Mouse (Mus musculus) CH12.LX (cell line): Measurements from ENCODE around the gene Cyb561a3. TPM values are rescaled to one million over a fixed set of nuclear protein-coding genes. Genes with fewer than 3 reads are reported as not detected.

Experiments used
- DNase-seq: peaks from one replicate; pipeline ENCODE4 v3.0.0-alpha.2; 2013; ENCODE audit errors: extremely low read depth
- H3K27ac ChIP-seq: 2 replicates; pipeline ENCODE4 v1.5.1; 2012; ENCODE audit warnings: low read depth, mild to moderate bottlenecking, control low read depth, moderate library complexity; ENCODE audit not compliant: insufficient read depth
- H3K27me3 ChIP-seq: replicated peaks from 2 replicates; pipeline ENCODE3; 2012; ENCODE audit warnings: inconsistent platforms
- H3K36me3 ChIP-seq, 2 experiments: replicated peaks in 1 of 2; 2 replicates each; pipeline versions ENCODE3 to v1.6.1; 2012; ENCODE audit warnings: inconsistent platforms in 1 of 2, low read length in 1 of 2, mild to moderate bottlenecking in 1 of 2, mixed read lengths in 1 of 2, moderate library complexity in 1 of 2; ENCODE audit not compliant: control insufficient read depth in 1 of 2, insufficient read depth in 1 of 2
- H3K4me1 ChIP-seq, 2 experiments: 2 replicates each; pipeline ENCODE4 v1.6.1; 2012; ENCODE audit warnings: inconsistent platforms in 1 of 2, moderate library complexity in 1 of 2; ENCODE audit not compliant: insufficient read depth in 2 of 2, control insufficient read depth in 1 of 2
- H3K4me2 ChIP-seq: 2 replicates; pipeline ENCODE4 v1.6.1; 2012; ENCODE audit warnings: low read depth, mild to moderate bottlenecking, control low read depth; ENCODE audit not compliant: poor library complexity, insufficient read depth, severe bottlenecking
- H3K4me3 ChIP-seq, 3 experiments: fragments of 150-350 bp in 1 of 3; sonication (generic) in 1 of 3; replicated peaks in 1 of 3; 2 replicates each; pipeline versions ENCODE3 to v1.5.1; 2011 to 2012; ENCODE audit warnings: low read depth in 2 of 3, low read length in 2 of 3, mild to moderate bottlenecking in 2 of 3, moderate library complexity in 2 of 3, control low read depth in 1 of 3, improper control_type of control experiment in 1 of 3, inconsistent platforms in 1 of 3, mixed read lengths in 1 of 3; ENCODE audit not compliant: poor library complexity in 1 of 3
- H3K79me2 ChIP-seq: replicated peaks from 2 replicates; pipeline ENCODE4 v1.6.1; 2012; ENCODE audit warnings: mild to moderate bottlenecking, moderate library complexity; ENCODE audit not compliant: control insufficient read depth, poor library complexity, insufficient read depth, severe bottlenecking; ENCODE audit errors: extremely low read depth
- H3K9ac ChIP-seq: 2 replicates; pipeline ENCODE4 v1.6.1; 2012; ENCODE audit warnings: low read depth, mild to moderate bottlenecking, control low read depth, moderate library complexity; ENCODE audit not compliant: insufficient read depth
- H3K9me3 ChIP-seq: replicated peaks from 2 replicates; pipeline ENCODE3; 2012; ENCODE audit warnings: low read length, inconsistent platforms, mixed read lengths
- CHD1 ChIP-seq: IDR thresholded peaks from 2 replicates; pipeline ENCODE4 v1.6.1; 2012; ENCODE audit warnings: low read depth, low read length, improper control_type of control experiment, inconsistent platforms
- CHD2 ChIP-seq: IDR thresholded peaks from 2 replicates; pipeline ENCODE4 v1.6.1; 2011; ENCODE audit warnings: low read length, improper control_type of control experiment
- CTCF ChIP-seq, 2 experiments: IDR thresholded peaks in 1 of 2; conservative IDR thresholded peaks in 1 of 2; 2 replicates each; pipeline ENCODE4 v1.5.1; 2011 to 2012; ENCODE audit warnings: low read depth in 2 of 2, low read length in 2 of 2, improper control_type of control experiment in 1 of 2, inconsistent platforms in 1 of 2, mild to moderate bottlenecking in 1 of 2, moderate library complexity in 1 of 2
- ELF1 ChIP-seq: IDR thresholded peaks from 2 replicates; pipeline ENCODE4 v1.6.1; 2014; ENCODE audit warnings: low read depth, mild to moderate bottlenecking, inconsistent platforms, low read length, improper control_type of control experiment
- EP300 ChIP-seq: IDR thresholded peaks from 2 replicates; pipeline ENCODE4 v1.6.1; 2011; ENCODE audit warnings: low read length, improper control_type of control experiment
- ETS1 ChIP-seq: conservative IDR thresholded peaks from 2 replicates; pipeline ENCODE4 v1.6.1; 2012; ENCODE audit warnings: low read depth, mild to moderate bottlenecking, inconsistent platforms, low read length, improper control_type of control experiment, moderate library complexity
- GABPA ChIP-seq: IDR thresholded peaks from 2 replicates; pipeline ENCODE4 v1.6.1; 2012; ENCODE audit warnings: low read depth, low read length, improper control_type of control experiment, inconsistent platforms; ENCODE audit not compliant: insufficient replicate concordance
- HCFC1 ChIP-seq: IDR thresholded peaks from 2 replicates; pipeline ENCODE4 v1.6.1; 2012; ENCODE audit warnings: low read depth, mild to moderate bottlenecking, inconsistent platforms, low read length, improper control_type of control experiment
- IRF4 ChIP-seq: IDR thresholded peaks from 2 replicates; pipeline ENCODE4 v1.6.1; 2014; ENCODE audit warnings: low read depth, mild to moderate bottlenecking, inconsistent platforms, low read length, improper control_type of control experiment
- JUN ChIP-seq: IDR thresholded peaks from 2 replicates; pipeline ENCODE4 v1.6.1; 2011; ENCODE audit warnings: low read depth, mild to moderate bottlenecking, low read length, improper control_type of control experiment, moderate library complexity; ENCODE audit not compliant: insufficient read depth
- JUND ChIP-seq: conservative IDR thresholded peaks from 2 replicates; pipeline ENCODE4 v1.6.1; 2011; ENCODE audit warnings: low read depth, low read length, improper control_type of control experiment
- KAT2A ChIP-seq: IDR thresholded peaks from 2 replicates; pipeline ENCODE4 v1.6.1; 2012; ENCODE audit warnings: low read length, improper control_type of control experiment, inconsistent platforms; ENCODE audit not compliant: insufficient replicate concordance
- MAFK ChIP-seq: IDR thresholded peaks from 2 replicates; pipeline ENCODE4 v1.6.1; 2011; ENCODE audit warnings: low read length, improper control_type of control experiment; ENCODE audit not compliant: insufficient replicate concordance
- MAX ChIP-seq: IDR thresholded peaks from 2 replicates; pipeline ENCODE4 v1.6.1; 2011; ENCODE audit warnings: low read length, improper control_type of control experiment
- MAZ ChIP-seq: IDR thresholded peaks from 2 replicates; pipeline ENCODE4 v1.6.1; 2012; ENCODE audit warnings: low read depth, mild to moderate bottlenecking, inconsistent platforms, low read length, improper control_type of control experiment, moderate library complexity
- MEF2A ChIP-seq: IDR thresholded peaks from 2 replicates; pipeline ENCODE4 v1.6.1; 2014; ENCODE audit warnings: low read depth, mild to moderate bottlenecking, inconsistent platforms, low read length, improper control_type of control experiment, borderline replicate concordance
- MYC ChIP-seq: IDR thresholded peaks from 2 replicates; pipeline ENCODE4 v1.6.1; 2011; ENCODE audit warnings: low read depth, mild to moderate bottlenecking, improper control_type of control experiment, low read length
- NELFE ChIP-seq: IDR thresholded peaks from 2 replicates; pipeline ENCODE4 v1.6.1; 2011; ENCODE audit warnings: low read depth, low read length, improper control_type of control experiment
- PAX5 ChIP-seq: IDR thresholded peaks from 2 replicates; pipeline ENCODE4 v1.6.1; 2012; ENCODE audit warnings: low read length, inconsistent platforms, mixed read lengths
- POLR2A ChIP-seq: IDR thresholded peaks from 2 replicates; pipeline ENCODE4 v1.6.1; 2011; ENCODE audit warnings: low read depth, mild to moderate bottlenecking, improper control_type of control experiment, low read length
- POLR2AphosphoS2 ChIP-seq: IDR thresholded peaks from 2 replicates; pipeline ENCODE4 v1.6.1; 2011; ENCODE audit warnings: low read depth, low read length, improper control_type of control experiment
- RAD21 ChIP-seq: IDR thresholded peaks from 2 replicates; pipeline ENCODE4 v1.6.1; 2011; ENCODE audit warnings: low read depth, mild to moderate bottlenecking, low read length, improper control_type of control experiment, moderate library complexity
- RCOR1 ChIP-seq: conservative IDR thresholded peaks from 2 replicates; pipeline ENCODE4 v1.6.1; 2012; ENCODE audit warnings: low read depth, mild to moderate bottlenecking, inconsistent platforms, low read length, improper control_type of control experiment
- SIN3A ChIP-seq: IDR thresholded peaks from 2 replicates; pipeline ENCODE4 v1.6.1; 2012; ENCODE audit warnings: low read length, improper control_type of control experiment, inconsistent platforms
- SMC3 ChIP-seq: IDR thresholded peaks from 2 replicates; pipeline ENCODE4 v1.6.1; 2011; ENCODE audit warnings: low read depth, low read length, improper control_type of control experiment
- TBP ChIP-seq: conservative IDR thresholded peaks from 2 replicates; pipeline ENCODE4 v1.6.1; 2011; ENCODE audit warnings: low read depth, low read length, improper control_type of control experiment
- UBTF ChIP-seq: IDR thresholded peaks from 2 replicates; pipeline ENCODE4 v1.6.1; 2012; ENCODE audit warnings: low read depth, mild to moderate bottlenecking, inconsistent platforms, low read length, improper control_type of control experiment, moderate library complexity
- USF1 ChIP-seq: IDR thresholded peaks from 2 replicates; pipeline ENCODE4 v1.6.1; 2014; ENCODE audit warnings: low read depth, mild to moderate bottlenecking, inconsistent platforms, low read length, improper control_type of control experiment
- USF2 ChIP-seq: conservative IDR thresholded peaks from 2 replicates; pipeline ENCODE4 v1.6.1; 2011; ENCODE audit warnings: low read depth, low read length, improper control_type of control experiment
- ZC3H11A ChIP-seq: IDR thresholded peaks from 2 replicates; pipeline ENCODE4 v1.6.1; 2012; ENCODE audit warnings: low read depth, mild to moderate bottlenecking, inconsistent platforms, low read length, improper control_type of control experiment
- ZKSCAN1 ChIP-seq: IDR thresholded peaks from 2 replicates; pipeline ENCODE4 v1.6.1; 2012; ENCODE audit warnings: low read depth, inconsistent platforms, low read length, improper control_type of control experiment, borderline replicate concordance
- ZMIZ1 ChIP-seq: IDR thresholded peaks from 2 replicates; pipeline ENCODE4 v1.6.1; 2012; ENCODE audit warnings: low read depth, mild to moderate bottlenecking, inconsistent platforms, low read length, improper control_type of control experiment
- ZNF384 ChIP-seq: IDR thresholded peaks from 2 replicates; pipeline ENCODE4 v1.6.1; 2012; ENCODE audit warnings: low read depth, low read length, improper control_type of control experiment, inconsistent platforms
- dilution Hi-C: fragments of 300-500 bp; cut with MboI; formaldehyde crosslinking; loops from 2 replicates; pipeline ENCODE4 v1.14.3; 2020; ENCODE audit warnings: low sequenced_read_pairs; ENCODE audit not compliant: extremely low pct_unique_long_range_greater_than_20kb, extremely low pct_ligation_motif_present
- in situ Hi-C: fragments of 300-500 bp; cut with MboI; formaldehyde crosslinking; loops from 3 replicates; pipeline ENCODE4 v1.14.3; 2019; ENCODE audit warnings: low sequenced_read_pairs, low pct_ligation_motif_present, low pct_unique_long_range_greater_than_20kb, mixed read lengths
- polyA plus RNA-seq: library from polyadenylated mRNA; unstranded; fragments of >175 nt; gene quantifications from 2 replicates; pipeline ENCODE4 v1.2.1, GENCODE M21; 2012; ENCODE audit warnings: low read depth; ENCODE audit not compliant: insufficient read length
- total RNA-seq, 2 experiments: library from RNA; depleted of rRNA; stranded (reverse); fragments of 300-350 nt in 1 of 2; fragments of >200 nt in 1 of 2; gene quantifications; 2 replicates each; pipeline ENCODE4 v1.2.3; 2012 to 2014

Cyb561a3 gene
- total and polyA plus RNA-seq, 3 experiments: 137 to 327 (median 211) TPM

GRCm38 (mm10) chr19:10604534-10604933 lies 27.6 kb downstream of the Cyb561a3 start:
- dilution Hi-C loops: no loop called here

GRCm38 (mm10) chr19:10605293-10605900 lies 28.4 kb downstream of the Cyb561a3 start, which contains the start of the genes Ddb1 and Tkfc:
TSS of gene Ddb1 (plus strand) at chr19:10605327.
TSS of gene Tkfc (minus strand) at chr19:10605654.
- Histone ChIP-seq H3K4me3 (peak within 1 kb of the TSS; percentile 79 to 98 (median 93)), H3K27ac (peak within 1 kb of the TSS; percentile 73), H3K79me2 (peaks cover 40% of the 10 kb centered on the region), H3K27me3 (no peaks in the 10 kb centered on the region), H3K4me1 (peaks cover 13 to 65% of the 10 kb centered on the region in 2 experiments), H3K9ac (peak within 1 kb of the TSS; percentile 96), H3K9me3 (no peaks in the 10 kb centered on the region), H3K4me2 (peak within 1 kb of the TSS; percentile 96), H3K36me3 (peaks cover 27 to 42% of the 10 kb centered on the region in 2 experiments)
- dilution Hi-C loops: no loop called here
- in situ Hi-C loops: no loop called here
- peak; percentile 98 for DNase-seq
- TF ChIP-seq CHD1 (no peak; the same call in 1 of the 2 replicates), ZNF384 (peak; percentile 28; the same call in 1 of the 2 replicates), CTCF (conservative IDR thresholded peaks at IDR 0.05 in 1 of 2, IDR thresholded peaks at IDR 0.05 in 1 of 2; ENCODE audit: low read depth in 2 of 2, low read length in 2 of 2) (peak in 1 of 2 experiments; percentile 59; a peak in 2 of 4 replicates), ZMIZ1 (peak; percentile 97), SMC3 (peak; percentile 33; the same call in 1 of the 2 replicates), GABPA (peak; percentile 83), MEF2A (peak; percentile 75), JUN (no peak), PAX5 (no peak), JUND (no peak), USF2 (no peak), POLR2AphosphoS2 (peak; percentile 92; the same call in 1 of the 2 replicates), ZKSCAN1 (no peak), EP300 (no peak), NELFE (peak; percentile 98), MAFK (no peak; the same call in 1 of the 2 replicates), RCOR1 (no peak; the same call in 1 of the 2 replicates), MAX (peak; percentile 86), HCFC1 (peak; percentile 91), POLR2A (peak; percentile 98), KAT2A (peak; percentile 92), SIN3A (peak; percentile 98), MYC (peak; percentile 89), ELF1 (peak; percentile 85), USF1 (peak; percentile 51), CHD2 (peak; percentile 73)

More at GRCm38 (mm10) chr19:10604534-10604933, 27.6 kb downstream of the Cyb561a3 start:
- Histone ChIP-seq H3K27ac (peak overlapping the region; percentile 73), H3K36me3 (peaks cover 24 to 42% of the 10 kb centered on the region in 2 experiments), H3K4me3 (peak overlapping the region; percentile 44 to 98 (median 65)), H3K4me1 (peaks cover 13 to 69% of the 10 kb centered on the region in 2 experiments), H3K27me3 (no peaks in the 10 kb centered on the region), H3K9ac (peak overlapping the region; percentile 86), H3K4me2 (peak overlapping the region; percentile 85), H3K79me2 (peaks cover 35% of the 10 kb centered on the region), H3K9me3 (no peaks in the 10 kb centered on the region)
- no peak for DNase-seq
- no peak for TF ChIP-seq USF2
- TF ChIP-seq GABPA: no peak
- no peak for TF ChIP-seq TBP
- TF ChIP-seq MYC: no peak
- no peak for TF ChIP-seq USF1
- no peak for TF ChIP-seq EP300
- no peak for TF ChIP-seq ZC3H11A
- no peak for TF ChIP-seq NELFE
- no peak for TF ChIP-seq CHD2
- no peak for TF ChIP-seq ETS1
- no peak for TF ChIP-seq MAZ
- TF ChIP-seq KAT2A: no peak
- TF ChIP-seq RAD21: no peak
- no peak for TF ChIP-seq CHD1
- no peak for TF ChIP-seq JUN
- no peak for TF ChIP-seq ZMIZ1
- no peak for TF ChIP-seq UBTF
- TF ChIP-seq IRF4: no peak
- in situ Hi-C loops: loop anchor here (5.0 kb wide), 1 partner anchor 42 kb away; no protein-coding TSS in a partner anchor
